Comparison of ENCODE assay signal across 8 mouse cellular contexts in genomic region chr10:91270955-91271741, GRCm38 (mm10).
DNase-seq lines count a peak whose midpoint lies in the region; ATAC-seq and TF ChIP-seq lines count a peak whose summit lies in the region.

No protein-coding gene starts in this region.

- H3K9ac ChIP-seq in heart, embryonic 11.5 days (ENCODE audit: low read depth, low read length): peak overlapping the region; percentile 56
- H3K9ac ChIP-seq in kidney, embryonic 15.5 days: no peak overlapping the region
- no peak overlapping the region for H3K9ac ChIP-seq in limb, embryonic 15.5 days

- H3K27me3 ChIP-seq in C2C12 (ENCODE audit: control insufficient read depth, insufficient read depth, insufficient read length): no peaks in the 10 kb centered on the region
- H3K27me3 ChIP-seq in heart, embryonic 11.5 days (ENCODE audit: control insufficient read depth, insufficient read depth, low read length): no peaks in the 10 kb centered on the region
- H3K27me3 ChIP-seq in kidney, embryonic 15.5 days: no peaks in the 10 kb centered on the region
- no peaks in the 10 kb centered on the region for H3K27me3 ChIP-seq in limb, embryonic 15.5 days

- ATAC-seq in erythroblast, adult 5-6 weeks (replicated peaks; ENCODE audit: low FRiP score, poor library complexity, severe bottlenecking): peak; percentile 93
- ATAC-seq in heart, embryonic 11.5 days (replicated peaks; ENCODE audit: insufficient number of reproducible peaks, low FRiP score, low TSS enrichment): 0 out of 2 replicates have a peak, but pooled peaks have one; percentile 16
- 0 out of 2 replicates have a peak, but pooled peaks have one; percentile 35 for ATAC-seq in kidney, embryonic 15.5 days (replicated peaks; ENCODE audit: low FRiP score)
- ATAC-seq in limb, embryonic 15.5 days (ENCODE audit: insufficient number of reproducible peaks, low FRiP score, low TSS enrichment, low read depth): no peak

- peak overlapping the region; percentile 6 for H3K4me3 ChIP-seq in C2C12 (ENCODE audit: insufficient read depth, poor library complexity, severe bottlenecking)
- H3K4me3 ChIP-seq in heart, embryonic 11.5 days (ENCODE audit: low read depth, low read length): peak overlapping the region; percentile 15; the same call in 1 of the 2 replicates
- H3K4me3 ChIP-seq in kidney, embryonic 15.5 days (replicated peaks): no peak overlapping the region
- no peak overlapping the region for H3K4me3 ChIP-seq in limb, embryonic 15.5 days

- peak; percentile 93 for TF ChIP-seq CTCF in C2C12 (IDR thresholded peaks at IDR 0.05; ENCODE audit: control insufficient read depth, insufficient read depth, insufficient read length)

- WGBS in heart, embryonic 11.5 days (ENCODE audit: insufficient replicate concordance): 12% methylated on average over 14 of the region's 14 CpGs
- 19% methylated on average over 14 of the region's 14 CpGs for WGBS in kidney, embryonic 15.5 days
- WGBS in limb, embryonic 15.5 days: 13% methylated on average over 14 of the region's 14 CpGs

- peak overlapping the region; percentile 55 for H3K4me2 ChIP-seq in heart, embryonic 11.5 days
- peak overlapping the region; percentile 41 for H3K4me2 ChIP-seq in kidney, embryonic 15.5 days
- peak overlapping the region; percentile 21 for H3K4me2 ChIP-seq in limb, embryonic 15.5 days

- H3K79me3 ChIP-seq in C2C12 (ENCODE audit: low read depth): no peaks in the 10 kb centered on the region

- H3K79me2 ChIP-seq in C2C12 (ENCODE audit: control insufficient read depth, insufficient read depth): no peaks in the 10 kb centered on the region

- no peak overlapping the region for H3K27ac ChIP-seq in heart, embryonic 11.5 days (ENCODE audit: low read depth, low read length)
- H3K27ac ChIP-seq in kidney, embryonic 15.5 days: peak overlapping the region; percentile 41; the same call in 1 of the 2 replicates
- H3K27ac ChIP-seq in limb, embryonic 15.5 days: 0 out of 2 replicates have a peak overlapping the region, but pooled peaks have one; percentile 57

- DNase-seq in brain, adult 2 months (ENCODE audit: low read depth, low spot score): peak; percentile 86
- DNase-seq in monocyte, adult 2 months (ENCODE audit: low read depth in 1 of 2, low spot score in 2 of 2): peak; percentile 56 to 78
- DNase-seq in spleen, postnatal 14 days (ENCODE audit: low spot score in 2 of 2): peak; percentile 66 to 80

- no peaks in the 10 kb centered on the region for H3K36me3 ChIP-seq in C2C12 (ENCODE audit: control insufficient read depth, insufficient read depth)
- H3K36me3 ChIP-seq in heart, embryonic 11.5 days (ENCODE audit: control insufficient read depth, insufficient read depth, low read length): no peaks in the 10 kb centered on the region
- no peaks in the 10 kb centered on the region for H3K36me3 ChIP-seq in kidney, embryonic 15.5 days
- no peaks in the 10 kb centered on the region for H3K36me3 ChIP-seq in limb, embryonic 15.5 days

- H3ac ChIP-seq in C2C12 (ENCODE audit: control insufficient read depth, insufficient read length, low read depth): no peak overlapping the region

- H3K4me1 ChIP-seq in heart, embryonic 11.5 days (ENCODE audit: control insufficient read depth, insufficient read depth, low read length): no peaks in the 10 kb centered on the region
- peaks cover 13% of the 10 kb centered on the region for H3K4me1 ChIP-seq in kidney, embryonic 15.5 days
- peaks cover 18% of the 10 kb centered on the region for H3K4me1 ChIP-seq in limb, embryonic 15.5 days

- no peaks in the 10 kb centered on the region for H3K9me3 ChIP-seq in heart, embryonic 11.5 days (replicated peaks; ENCODE audit: control insufficient read depth, low read length)
- no peaks in the 10 kb centered on the region for H3K9me3 ChIP-seq in kidney, embryonic 15.5 days (replicated peaks)
- H3K9me3 ChIP-seq in limb, embryonic 15.5 days: no peaks in the 10 kb centered on the region

TF ChIP-seq in C2C12, 6 proteins besides CTCF, POLR2A, EP300 and RAD21:
- TF ChIP-seq FOSL1 (IDR thresholded peaks at IDR 0.05; ENCODE audit: insufficient read depth, low read length, poor library complexity, severe bottlenecking) (no peak), USF1 (IDR thresholded peaks at IDR 0.05; ENCODE audit: low read depth) (no peak), MYOG (IDR thresholded peaks at IDR 0.05; ENCODE audit: control insufficient read depth, extremely low read depth, insufficient read length) (no peak), MAX (IDR thresholded peaks at IDR 0.05) (no peak), MYOD1 (IDR thresholded peaks at IDR 0.05; ENCODE audit: control insufficient read depth, insufficient read length, low read depth) (no peak), CEBPB (IDR thresholded peaks at IDR 0.05; ENCODE audit: low read depth) (no peak)
TF ChIP-seq in C2C12: peak in this region for 0.

Comparison
In these comparisons a context has a peak if more than half of its experiments do, and no peak if none do; other contexts are left out.
1. H3K4me3 ChIP-seq: peak in C2C12 (single experiment) and heart, embryonic 11.5 days (single experiment); none in kidney, embryonic 15.5 days (single experiment) and limb, embryonic 15.5 days (single experiment).
2. Peak in every context shown above with its lines, with median percentiles within 50 percentile points of each other: DNase-seq and H3K4me2 ChIP-seq.